Mouse (Mus musculus): ENCODE measurements around the gene 1700102P08Rik. TPM values are rescaled to one million over a fixed set of nuclear protein-coding genes. Genes with fewer than 3 reads are reported as not detected.
A peak's percentile ranks its signal among the peaks of the same experiment; 100 is the strongest.

Gene 1700102P08Rik
- total and polyA plus RNA-seq, 2 experiments from 2014 or later: not detected

DNA sequence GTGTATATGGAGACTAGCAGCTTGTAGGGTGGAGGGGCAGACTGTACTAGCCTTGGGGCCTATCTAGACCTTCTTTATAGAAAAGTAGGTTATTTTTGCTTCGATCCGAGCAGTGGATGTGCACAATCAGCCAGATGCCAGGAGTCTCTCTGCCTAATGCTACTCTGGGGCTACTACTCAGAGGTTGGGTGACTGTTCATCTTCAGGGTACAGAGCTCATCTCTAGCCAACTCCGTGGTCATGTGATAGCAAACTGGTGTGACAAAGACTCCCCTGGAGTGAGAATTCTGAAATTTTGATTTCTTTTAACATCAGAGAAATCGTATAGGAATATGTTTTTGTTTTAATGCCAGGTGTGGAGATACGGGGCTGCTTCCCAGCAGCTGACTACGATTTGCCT, 60.3 kb downstream of the 1700102P08Rik start:
- H3K36me3 ChIP-seq (replicated peaks; ENCODE audit: control insufficient read depth, insufficient read depth, low read length): peaks cover 6% of the 10 kb centered on the region
- H3K4me2 ChIP-seq (ENCODE audit: low read depth, low read length): peak overlapping the region; percentile 98
- TF ChIP-seq EP300 (IDR thresholded peaks at IDR 0.05; ENCODE audit: low read depth): peak; percentile 31; the same call in 1 of the 2 replicates
- no peak for TF ChIP-seq CTCF (IDR thresholded peaks at IDR 0.05; ENCODE audit: low read depth)
- no peaks in the 10 kb centered on the region for H3K27me3 ChIP-seq (ENCODE audit: control insufficient read depth, insufficient read depth, low read length)
- H3K4me3 ChIP-seq (ENCODE audit: low read depth, low read length): peak overlapping the region; percentile 65
- H3K4me1 ChIP-seq (ENCODE audit: control insufficient read depth, insufficient read depth): peaks cover 24% of the 10 kb centered on the region
- WGBS: 27% methylated on average over 6 of the region's 6 CpGs
- DNase-seq (ENCODE audit: low spot score): no peak
- ATAC-seq (ENCODE audit: insufficient read depth, low read depth): no peak
- peak overlapping the region; percentile 67; the same call in 1 of the 2 replicates for H3K9ac ChIP-seq (replicated peaks; ENCODE audit: low read depth, low read length)
- H3K9me3 ChIP-seq (replicated peaks; ENCODE audit: control insufficient read depth, low read length): no peaks in the 10 kb centered on the region
- peak overlapping the region; percentile 93; the same call in 1 of the 2 replicates for H3K27ac ChIP-seq (ENCODE audit: low read depth)

DNA sequence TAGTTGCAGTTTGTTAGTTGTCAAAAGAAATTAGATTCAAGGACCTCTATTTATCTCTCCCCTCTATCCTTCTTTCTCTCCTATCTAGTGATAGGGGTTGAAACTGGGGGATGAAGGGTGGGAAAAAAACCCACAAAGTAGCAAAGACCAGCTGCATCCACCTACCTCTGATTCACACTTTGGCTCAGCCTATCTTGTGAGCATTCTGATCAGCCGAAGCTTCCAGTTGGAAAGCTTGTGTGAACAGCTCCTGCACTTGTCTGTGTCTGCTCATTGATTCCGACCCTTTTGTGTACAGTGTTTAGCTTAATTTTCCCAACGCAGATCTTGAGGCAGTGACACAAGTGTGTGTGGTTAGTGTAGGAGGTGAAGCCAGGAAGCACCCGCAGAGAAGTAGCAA, 60.9 kb downstream of the 1700102P08Rik start:
- TF ChIP-seq EP300 (IDR thresholded peaks at IDR 0.05; ENCODE audit: low read depth) (no peak), CTCF (IDR thresholded peaks at IDR 0.05; ENCODE audit: low read depth) (no peak)
- no peak for ATAC-seq (ENCODE audit: insufficient read depth, low read depth)
- 64% methylated on average over 4 of the region's 4 CpGs for WGBS

GRCm38 (mm10) chr9:108454429-108454828, 61.8 kb downstream of the 1700102P08Rik start:
- H3K4me3 ChIP-seq (ENCODE audit: low read depth, low read length): no peak overlapping the region
- H3K9ac ChIP-seq (replicated peaks; ENCODE audit: low read depth, low read length): no peak overlapping the region
- no peak overlapping the region for H3K4me2 ChIP-seq (ENCODE audit: low read depth, low read length)
- no peaks in the 10 kb centered on the region for H3K36me3 ChIP-seq (replicated peaks; ENCODE audit: control insufficient read depth, insufficient read depth, low read length)
- no peak overlapping the region for H3K27ac ChIP-seq (ENCODE audit: low read depth)
- DNase-seq (ENCODE audit: low spot score): no peak
- no peak for ATAC-seq (ENCODE audit: insufficient read depth, low read depth)
- 84% methylated on average over 6 of the region's 6 CpGs for WGBS
- TF ChIP-seq CTCF (IDR thresholded peaks at IDR 0.05; ENCODE audit: low read depth) (no peak), EP300 (IDR thresholded peaks at IDR 0.05; ENCODE audit: low read depth) (no peak)
- no peaks in the 10 kb centered on the region for H3K9me3 ChIP-seq (replicated peaks; ENCODE audit: control insufficient read depth, low read length)
- no peaks in the 10 kb centered on the region for H3K27me3 ChIP-seq (ENCODE audit: control insufficient read depth, insufficient read depth, low read length)
- H3K4me1 ChIP-seq (ENCODE audit: control insufficient read depth, insufficient read depth): peaks cover 22% of the 10 kb centered on the region

More for the DNA sequence above, 60.9 kb downstream of the 1700102P08Rik start:
- H3K4me2 ChIP-seq (ENCODE audit: low read depth, low read length): no peak overlapping the region
- H3K4me1 ChIP-seq (ENCODE audit: control insufficient read depth, insufficient read depth): peaks cover 24% of the 10 kb centered on the region
- H3K9ac ChIP-seq (replicated peaks; ENCODE audit: low read depth, low read length): no peak overlapping the region
- peak overlapping the region; percentile 93; the same call in 1 of the 2 replicates for H3K27ac ChIP-seq (ENCODE audit: low read depth)
- H3K4me3 ChIP-seq (ENCODE audit: low read depth, low read length): no peak overlapping the region
- H3K9me3 ChIP-seq (replicated peaks; ENCODE audit: control insufficient read depth, low read length): no peaks in the 10 kb centered on the region
- no peak for DNase-seq (ENCODE audit: low spot score)
- peaks cover under 1% of the 10 kb centered on the region; the same call in 1 of the 2 replicates for H3K36me3 ChIP-seq (replicated peaks; ENCODE audit: control insufficient read depth, insufficient read depth, low read length)
- no peaks in the 10 kb centered on the region for H3K27me3 ChIP-seq (ENCODE audit: control insufficient read depth, insufficient read depth, low read length)

- no peak overlapping the region for H3K27ac ChIP-seq (ENCODE audit: low read depth)
- no peak for DNase-seq (ENCODE audit: low spot score)
- no peak for ATAC-seq (ENCODE audit: insufficient read depth, low read depth)
- H3K36me3 ChIP-seq (replicated peaks; ENCODE audit: control insufficient read depth, insufficient read depth, low read length): no peaks in the 10 kb centered on the region
- H3K4me3 ChIP-seq (ENCODE audit: low read depth, low read length): no peak overlapping the region
- H3K9me3 ChIP-seq (replicated peaks; ENCODE audit: control insufficient read depth, low read length): no peaks in the 10 kb centered on the region
- no peak overlapping the region for H3K4me2 ChIP-seq (ENCODE audit: low read depth, low read length)
- H3K27me3 ChIP-seq (ENCODE audit: control insufficient read depth, insufficient read depth, low read length): no peaks in the 10 kb centered on the region
- peaks cover 9% of the 10 kb centered on the region for H3K4me1 ChIP-seq (ENCODE audit: control insufficient read depth, insufficient read depth)
- WGBS: 54% methylated on average over 12 of the region's 12 CpGs
- no peak for TF ChIP-seq EP300 (IDR thresholded peaks at IDR 0.05; ENCODE audit: low read depth)
- TF ChIP-seq CTCF (IDR thresholded peaks at IDR 0.05; ENCODE audit: low read depth): no peak
- no peak overlapping the region for H3K9ac ChIP-seq (replicated peaks; ENCODE audit: low read depth, low read length)
Observed at GRCm38 (mm10) chr9:108455747-108456571, 63.4 kb downstream of the 1700102P08Rik start.

DNA sequence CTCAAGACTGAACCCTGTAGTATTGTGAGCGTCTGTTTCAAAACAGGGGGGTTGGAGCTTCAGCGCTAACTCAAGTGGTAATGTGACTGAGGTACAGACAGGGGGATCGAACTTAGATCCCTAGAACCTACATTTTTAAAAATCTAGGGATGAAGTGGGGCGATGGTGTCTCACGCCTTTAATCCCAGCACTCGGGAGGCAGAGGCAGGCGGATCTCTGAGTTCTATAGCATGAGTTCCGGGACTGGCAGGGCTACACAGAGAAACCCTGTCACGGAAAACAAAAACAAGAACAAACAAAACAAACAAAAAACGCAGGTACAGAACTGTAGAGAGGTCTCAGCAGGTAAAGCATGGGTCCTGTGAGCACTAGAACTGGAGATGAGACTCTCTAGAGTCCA, 64.3 kb downstream of the 1700102P08Rik start:
- no peak overlapping the region for H3K9ac ChIP-seq (replicated peaks; ENCODE audit: low read depth, low read length)
- H3K4me3 ChIP-seq (ENCODE audit: low read depth, low read length): no peak overlapping the region
- H3K36me3 ChIP-seq (replicated peaks; ENCODE audit: control insufficient read depth, insufficient read depth, low read length): no peaks in the 10 kb centered on the region
- DNase-seq (ENCODE audit: low spot score) (no peak), ATAC-seq (ENCODE audit: insufficient read depth, low read depth) (no peak)
- H3K4me2 ChIP-seq (ENCODE audit: low read depth, low read length): no peak overlapping the region
- H3K9me3 ChIP-seq (replicated peaks; ENCODE audit: control insufficient read depth, low read length): no peaks in the 10 kb centered on the region
- no peak for TF ChIP-seq EP300 (IDR thresholded peaks at IDR 0.05; ENCODE audit: low read depth)
- TF ChIP-seq CTCF (IDR thresholded peaks at IDR 0.05; ENCODE audit: low read depth): no peak
- H3K27me3 ChIP-seq (ENCODE audit: control insufficient read depth, insufficient read depth, low read length): no peaks in the 10 kb centered on the region
- H3K27ac ChIP-seq (ENCODE audit: low read depth): no peak overlapping the region
- WGBS: 82% methylated on average over 10 of the region's 10 CpGs
- H3K4me1 ChIP-seq (ENCODE audit: control insufficient read depth, insufficient read depth): peaks cover 11% of the 10 kb centered on the region

Data from heart, postnatal 0 days (tissue).